Mouse (Mus musculus) liver, adult (tissue): ENCODE data around the gene Tmem110.
A peak's percentile ranks its signal among the peaks of the same experiment; 100 is the strongest.

Experiments used
- GATA4 ChIP-seq: IDR thresholded peaks from 2 replicates; pipeline ENCODE4 v1.6.1; 2014; ENCODE audit warnings: mild to moderate bottlenecking, low read length; ENCODE audit not compliant: insufficient replicate concordance

The Tmem110 gene

GRCm38 (mm10) chr14:30875955-30876354 lies 50.6 kb downstream of the Tmem110 start:
- no peak for TF ChIP-seq GATA4

- no peak for TF ChIP-seq GATA4
Observed at GRCm38 (mm10) chr14:30876451-30876850, 51.1 kb downstream of the Tmem110 start.

- TF ChIP-seq GATA4, result no peak
Observed at GRCm38 (mm10) chr14:30877827-30878226, 52.4 kb downstream of the Tmem110 start.

GRCm38 (mm10) chr14:30878958-30879571 lies 53.7 kb downstream of the Tmem110 start, which contains the start of gene Mustn1:
TSS of gene Mustn1 (plus strand) at chr14:30879200.
- no peak for TF ChIP-seq GATA4

- TF ChIP-seq GATA4, result no peak
Observed at GRCm38 (mm10) chr14:30879794-30880193, 54.4 kb downstream of the Tmem110 start.

GRCm38 (mm10) chr14:30880251-30880650 lies 54.9 kb downstream of the Tmem110 start:
- no peak for TF ChIP-seq GATA4

GRCm38 (mm10) chr14:30880811-30881717 lies 55.7 kb downstream of the Tmem110 start:
- TF ChIP-seq GATA4, result no peak

- TF ChIP-seq GATA4, result no peak
Observed at GRCm38 (mm10) chr14:30881718-30882108, 56.3 kb downstream of the Tmem110 start.

GRCm38 (mm10) chr14:30885298-30885697 lies 59.9 kb downstream of the Tmem110 start:
- TF ChIP-seq GATA4, result no peak

GRCm38 (mm10) chr14:30886204-30886603 lies 60.8 kb downstream of the Tmem110 start, which contains the start of gene Itih4:
TSS of gene Itih4 (plus strand) at chr14:30886476.
- TF ChIP-seq GATA4, result peak; percentile 92; the same call in 1 of the 2 replicates

- no peak for TF ChIP-seq GATA4
Observed at GRCm38 (mm10) chr14:30888271-30888732, 62.9 kb downstream of the Tmem110 start.

GRCm38 (mm10) chr14:30899972-30900371 lies 74.6 kb downstream of the Tmem110 start:
- TF ChIP-seq GATA4, result no peak

GRCm38 (mm10) chr14:30902628-30903027 lies 77.2 kb downstream of the Tmem110 start:
- TF ChIP-seq GATA4, result no peak

- TF ChIP-seq GATA4, result no peak
Observed at GRCm38 (mm10) chr14:30903036-30903435, 77.6 kb downstream of the Tmem110 start.

- TF ChIP-seq GATA4, result no peak
Observed at GRCm38 (mm10) chr14:30904307-30904706, 78.9 kb downstream of the Tmem110 start.

- TF ChIP-seq GATA4, result no peak
Observed at GRCm38 (mm10) chr14:30906001-30906400, 80.6 kb downstream of the Tmem110 start.
